Mouse (Mus musculus) midbrain, embryonic 10.5 days (tissue): ENCODE results near the gene C1qtnf5. TPM values are rescaled to one million over a fixed set of nuclear protein-coding genes. Genes with fewer than 3 reads are reported as not detected.

Experiments
- DNase-seq: peaks from one replicate; pipeline ENCODE4 v3.0.0-alpha.2; 2017; ENCODE audit warnings: low spot score
- H3K27ac ChIP-seq: fragments of 300-500 bp; sonication (generic); replicated peaks from 2 replicates; pipeline ENCODE4 v1.5.1; 2016; ENCODE audit warnings: mild to moderate bottlenecking
- H3K27me3 ChIP-seq: fragments of 300-500 bp; sonication (generic); 2 replicates; pipeline ENCODE4 v1.6.1; 2016; ENCODE audit warnings: low read depth, mild to moderate bottlenecking; ENCODE audit not compliant: poor library complexity, severe bottlenecking
- H3K36me3 ChIP-seq: fragments of 300-500 bp; sonication (generic); 2 replicates; pipeline ENCODE4 v1.6.1; 2016; ENCODE audit warnings: mild to moderate bottlenecking, moderate library complexity
- H3K4me1 ChIP-seq: fragments of 300-500 bp; sonication (generic); 2 replicates; pipeline ENCODE4 v1.6.1; 2016
- H3K4me3 ChIP-seq: fragments of 300-500 bp; sonication (generic); 2 replicates; pipeline ENCODE4 v1.5.1; 2016; ENCODE audit warnings: mild to moderate bottlenecking, moderate library complexity
- H3K9me3 ChIP-seq: fragments of 300-500 bp; sonication (generic); replicated peaks from 2 replicates; pipeline ENCODE4 v1.6.1; 2016; ENCODE audit warnings: mild to moderate bottlenecking
- WGBS: fragments of 180-500 bp; shearing (Covaris S2); methylation state at CpG from one replicate; pipeline ENCODE4 v1.1.7; 2016; 5-methylcytosine and 5-hydroxymethylcytosine counted together
- polyA plus RNA-seq: library from polyadenylated mRNA; unstranded; fragments of >200 nt; fragmentation: Nextera tagmentation; extraction: Ambion mirVana; gene quantifications from 2 replicates; pipeline ENCODE4 v1.2.1, GENCODE M21; 2016

C1qtnf5 gene
- polyA plus RNA-seq, 1 experiment from 2014 or later = 0.93 TPM

DNA sequence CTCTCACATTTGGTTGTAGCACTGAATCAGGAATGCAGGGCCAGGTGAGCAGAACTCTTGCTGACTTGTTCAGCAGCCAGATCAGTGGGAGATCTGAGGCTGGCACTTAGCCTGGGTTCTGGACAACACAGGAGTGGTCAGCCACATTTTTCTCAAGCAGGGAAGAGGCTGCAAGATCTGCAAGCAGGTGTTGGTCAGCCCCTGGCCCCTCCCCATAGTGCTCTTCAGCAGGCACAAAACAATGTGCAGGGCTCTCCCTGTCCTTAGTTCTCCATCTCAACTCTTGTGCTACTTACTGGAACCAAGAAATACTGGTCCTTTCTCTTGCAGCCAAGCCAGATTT, 37.6 kb downstream of the C1qtnf5 start:
- no peak overlapping the region for H3K4me3 ChIP-seq
- no peaks in the 10 kb centered on the region for H3K27me3 ChIP-seq
- H3K4me1 ChIP-seq = peaks cover 17% of the 10 kb centered on the region
- no peaks in the 10 kb centered on the region for H3K9me3 ChIP-seq
- no peak for DNase-seq
- H3K36me3 ChIP-seq = peaks cover 82% of the 10 kb centered on the region
- H3K27ac ChIP-seq = no peak overlapping the region

DNA sequence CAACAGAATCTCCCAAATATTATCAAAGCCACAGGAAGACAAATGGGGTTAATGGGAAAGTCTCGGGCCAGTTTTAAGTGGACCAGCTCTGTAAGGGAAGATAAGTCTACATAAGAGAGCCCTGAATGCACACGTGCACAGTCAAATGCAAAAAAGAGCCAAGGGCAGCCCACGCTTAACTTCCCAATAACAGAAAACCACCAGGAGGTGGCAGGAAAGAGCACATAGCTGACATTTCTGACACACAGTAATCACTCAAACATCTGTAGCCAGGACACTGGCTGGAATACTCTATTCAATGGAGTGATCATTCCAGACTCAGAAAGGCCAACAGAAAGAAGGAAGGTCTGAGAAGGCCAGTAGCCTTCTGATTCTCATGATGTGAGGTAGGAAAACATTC, 40.2 kb downstream of the C1qtnf5 start:
- H3K4me3 ChIP-seq = no peak overlapping the region
- no peak for DNase-seq
- WGBS = 71% methylated on average over 3 of the region's 3 CpGs
- H3K4me1 ChIP-seq = peaks cover 17% of the 10 kb centered on the region
- peaks cover 82% of the 10 kb centered on the region for H3K36me3 ChIP-seq
- H3K27me3 ChIP-seq = no peaks in the 10 kb centered on the region
- no peaks in the 10 kb centered on the region for H3K9me3 ChIP-seq
- H3K27ac ChIP-seq = no peak overlapping the region

Other genes with a start within 250 kb of the C1qtnf5 start
- not detected in 2 replicates for gene Thy1, start 63.9 kb upstream of the C1qtnf5 start, polyA plus RNA-seq
- gene Usp2, start 40.2 kb upstream of the C1qtnf5 start, polyA plus RNA-seq = 11.3 and 16.5 TPM in 2 replicates
- gene Mfrp, start 5.5 kb upstream of the C1qtnf5 start, polyA plus RNA-seq = 0.07 and 0.17 TPM in 2 replicates
- 0.35 and 0.63 TPM in 2 replicates for gene Gm49380, start 6.3 kb downstream of the C1qtnf5 start, polyA plus RNA-seq
- 81.3 and 81.5 TPM in 2 replicates for gene Rnf26, start 6.3 kb downstream of the C1qtnf5 start, polyA plus RNA-seq
- 12.0 and 13.7 TPM in 2 replicates for gene Mcam, start 27.2 kb downstream of the C1qtnf5 start, polyA plus RNA-seq
- 21.7 and 25.5 TPM in 2 replicates for gene Cbl, start 126.8 kb downstream of the C1qtnf5 start, polyA plus RNA-seq
- gene Ccdc153, start 133.4 kb downstream of the C1qtnf5 start, polyA plus RNA-seq = not detected in 2 replicates
- gene Pdzd3, start 144.2 kb downstream of the C1qtnf5 start, polyA plus RNA-seq = 0.06 TPM in 1 of 2 replicates, not detected in the other
- 2.6 and 2.9 TPM in 2 replicates for gene Nlrx1, start 161.4 kb downstream of the C1qtnf5 start, polyA plus RNA-seq
- 6.4 and 8.6 TPM in 2 replicates for gene Abcg4, start 181.4 kb downstream of the C1qtnf5 start, polyA plus RNA-seq
- 29.4 and 35.8 TPM in 2 replicates for gene Hinfp, start 198.4 kb downstream of the C1qtnf5 start, polyA plus RNA-seq
- 8.6 and 10.8 TPM in 2 replicates for gene C2cd2l, start 213.0 kb downstream of the C1qtnf5 start, polyA plus RNA-seq
- gene Dpagt1, start 218.8 kb downstream of the C1qtnf5 start, polyA plus RNA-seq = 45.6 and 47.5 TPM in 2 replicates
- 531 and 532 TPM in 2 replicates for gene H2afx, start 227.4 kb downstream of the C1qtnf5 start, polyA plus RNA-seq
- gene Hmbs, start 237.0 kb downstream of the C1qtnf5 start, polyA plus RNA-seq = 168 and 189 TPM in 2 replicates